Mouse (Mus musculus): ENCODE results near the gene Nabp2. TPM values are rescaled to one million over a fixed set of nuclear protein-coding genes. Genes with fewer than 3 reads are reported as not detected.

Gene Nabp2
- polyA plus RNA-seq, 1 experiment from 2014 or later: 91.8 TPM

DNA sequence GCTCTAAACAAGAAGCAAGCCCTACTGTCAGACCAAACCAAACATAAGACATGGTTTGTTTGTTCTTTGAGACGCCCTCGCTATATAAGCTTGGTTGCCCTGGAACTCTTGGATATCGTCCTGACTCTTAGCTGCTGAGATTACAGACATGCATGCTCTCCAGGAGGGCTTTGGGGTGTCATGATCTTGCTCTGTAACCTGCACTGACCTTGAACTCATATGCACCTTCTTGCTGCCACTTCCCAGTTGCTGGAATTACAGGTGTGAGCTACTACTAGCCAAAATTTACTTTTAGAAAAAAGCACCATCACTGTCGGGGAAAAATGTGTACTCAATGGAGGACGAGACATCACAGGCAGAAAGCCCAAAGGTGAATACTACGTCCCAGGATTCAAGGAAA is 41.7 kb downstream of the Nabp2 start:
- WGBS: 83% methylated on average over 6 of the region's 6 CpGs
- no peak for DNase-seq (ENCODE audit: low spot score)

GRCm38 (mm10) chr10:128369218-128369543 is 42.1 kb downstream of the Nabp2 start:
- no peaks in the 10 kb centered on the region; the same call in 1 of the 2 replicates for H3K4me1 ChIP-seq (ENCODE audit: control insufficient read depth, insufficient read depth, low read length)

More for the DNA sequence above, 41.7 kb downstream of the Nabp2 start:
- no peaks in the 10 kb centered on the region; the same call in 1 of the 2 replicates for H3K4me1 ChIP-seq (ENCODE audit: control insufficient read depth, insufficient read depth, low read length)
- H3K4me3 ChIP-seq (ENCODE audit: low read depth, low read length): peak overlapping the region; percentile 66; the same call in 1 of the 2 replicates
- peak overlapping the region; percentile 84 for H3K4me2 ChIP-seq (ENCODE audit: low read depth, severe bottlenecking)
- no peaks in the 10 kb centered on the region for H3K9me3 ChIP-seq (ENCODE audit: control insufficient read depth, low read length)
- peak overlapping the region; percentile 65; the same call in 1 of the 2 replicates for H3K9ac ChIP-seq (ENCODE audit: low read length)
- H3K36me3 ChIP-seq (ENCODE audit: control insufficient read depth, insufficient read depth, low read length): no peaks in the 10 kb centered on the region; the same call in 1 of the 2 replicates
- no peak overlapping the region for H3K27ac ChIP-seq (replicated peaks; ENCODE audit: low read depth, low read length)
- ATAC-seq (ENCODE audit: insufficient number of reproducible peaks, low FRiP score, low TSS enrichment, low read depth): no peak
- no peaks in the 10 kb centered on the region for H3K27me3 ChIP-seq (ENCODE audit: control insufficient read depth, insufficient read depth, low read length)

GRCm38 (mm10) chr10:128368402-128369217 is 42.7 kb downstream of the Nabp2 start, which contains the start of gene Coq10a:
TSS of gene Coq10a (minus strand) at chr10:128368997.
- Histone ChIP-seq H3K36me3 (ENCODE audit: control insufficient read depth, insufficient read depth, low read length) (peaks cover 1% of the 10 kb centered on the region; the same call in 1 of the 2 replicates), H3K4me2 (ENCODE audit: low read depth, severe bottlenecking) (peak within 1 kb of the TSS; percentile 84), H3K9me3 (ENCODE audit: control insufficient read depth, low read length) (no peaks in the 10 kb centered on the region), H3K9ac (ENCODE audit: low read length) (peak within 1 kb of the TSS; percentile 65), H3K27me3 (ENCODE audit: control insufficient read depth, insufficient read depth, low read length) (no peaks in the 10 kb centered on the region), H3K4me3 (ENCODE audit: low read depth, low read length) (peak within 1 kb of the TSS; percentile 66), H3K27ac (replicated peaks; ENCODE audit: low read depth, low read length) (peak within 1 kb of the TSS; percentile 79), H3K4me1 (ENCODE audit: control insufficient read depth, insufficient read depth, low read length) (no peaks in the 10 kb centered on the region; the same call in 1 of the 2 replicates)
- WGBS: under 1% methylated on average over 87 of the region's 87 CpGs
- ATAC-seq (ENCODE audit: insufficient number of reproducible peaks, low FRiP score, low TSS enrichment, low read depth) (peak; percentile 93), DNase-seq (ENCODE audit: low spot score) (peak; percentile 88)

More at GRCm38 (mm10) chr10:128369218-128369543, 42.1 kb downstream of the Nabp2 start:
- DNase-seq (ENCODE audit: low spot score): no peak
- Histone ChIP-seq H3K36me3 (ENCODE audit: control insufficient read depth, insufficient read depth, low read length) (no peaks in the 10 kb centered on the region; the same call in 1 of the 2 replicates), H3K27me3 (ENCODE audit: control insufficient read depth, insufficient read depth, low read length) (no peaks in the 10 kb centered on the region), H3K9ac (ENCODE audit: low read length) (peak overlapping the region; percentile 65), H3K4me3 (ENCODE audit: low read depth, low read length) (peak overlapping the region; percentile 66), H3K4me2 (ENCODE audit: low read depth, severe bottlenecking) (peak overlapping the region; percentile 84), H3K9me3 (ENCODE audit: control insufficient read depth, low read length) (no peaks in the 10 kb centered on the region), H3K27ac (replicated peaks; ENCODE audit: low read depth, low read length) (peak overlapping the region; percentile 79)
- WGBS: 9% methylated on average over 9 of the region's 9 CpGs
- no peak for ATAC-seq (ENCODE audit: insufficient number of reproducible peaks, low FRiP score, low TSS enrichment, low read depth)

DNA sequence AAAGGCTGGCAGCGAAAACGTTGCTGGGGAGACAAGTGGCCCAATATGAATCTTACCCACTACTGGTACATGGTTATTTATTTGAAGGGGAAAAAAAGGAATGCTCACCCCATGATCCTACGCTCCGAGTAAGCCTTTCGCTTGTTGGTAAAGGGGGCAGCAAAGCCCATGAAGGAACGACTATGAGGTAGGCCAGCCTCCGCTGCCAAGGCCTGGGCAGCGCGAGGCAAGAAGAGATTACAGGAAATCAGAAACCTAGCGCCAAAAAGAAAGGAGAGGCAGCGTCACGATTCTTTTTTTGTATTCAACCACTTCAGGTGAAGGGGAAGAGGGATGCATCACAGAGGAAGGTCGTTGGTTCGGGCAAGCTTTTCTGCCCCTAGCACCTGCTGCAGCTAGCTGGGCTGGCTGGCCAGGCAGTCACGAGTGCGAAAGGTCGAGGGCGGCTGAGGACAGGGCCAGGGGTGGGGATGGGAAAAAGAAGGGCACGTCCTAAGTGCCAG is 43.3 kb downstream of the Nabp2 start:
- 20% methylated on average over 19 of the region's 19 CpGs for WGBS
- Histone ChIP-seq H3K4me1 (ENCODE audit: control insufficient read depth, insufficient read depth, low read length) (no peaks in the 10 kb centered on the region; the same call in 1 of the 2 replicates), H3K4me2 (ENCODE audit: low read depth, severe bottlenecking) (peak overlapping the region; percentile 84), H3K4me3 (ENCODE audit: low read depth, low read length) (peak overlapping the region; percentile 66), H3K9me3 (ENCODE audit: control insufficient read depth, low read length) (no peaks in the 10 kb centered on the region), H3K36me3 (ENCODE audit: control insufficient read depth, insufficient read depth, low read length) (peaks cover 7% of the 10 kb centered on the region; the same call in 1 of the 2 replicates), H3K27ac (replicated peaks; ENCODE audit: low read depth, low read length) (no peak overlapping the region), H3K27me3 (ENCODE audit: control insufficient read depth, insufficient read depth, low read length) (no peaks in the 10 kb centered on the region), H3K9ac (ENCODE audit: low read length) (peak overlapping the region; percentile 65)
- ATAC-seq (ENCODE audit: insufficient number of reproducible peaks, low FRiP score, low TSS enrichment, low read depth) (no peak), DNase-seq (ENCODE audit: low spot score) (no peak)

DNA sequence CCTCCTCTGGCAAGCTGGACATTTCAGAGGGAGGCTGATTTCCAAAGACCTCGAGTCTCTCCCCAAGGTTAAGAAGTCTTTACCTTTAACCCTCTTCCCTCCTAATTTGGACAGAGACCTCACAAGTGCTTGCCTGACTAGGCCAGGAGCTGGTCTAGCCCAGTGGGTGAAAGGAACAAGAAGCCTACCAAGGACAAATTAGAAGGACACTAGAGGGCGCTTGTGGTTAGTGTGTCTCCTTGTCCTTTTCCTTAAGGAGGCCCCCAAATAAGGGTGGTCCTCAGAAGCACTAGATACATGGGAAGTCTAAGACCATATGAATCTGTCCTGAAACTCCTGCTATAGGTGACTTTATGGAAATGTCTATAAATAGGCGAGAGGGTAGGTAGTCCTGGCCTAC is 48.7 kb downstream of the Nabp2 start:
- Histone ChIP-seq H3K4me2 (ENCODE audit: low read depth, severe bottlenecking) (no peak overlapping the region), H3K4me1 (ENCODE audit: control insufficient read depth, insufficient read depth, low read length) (no peaks in the 10 kb centered on the region), H3K9ac (ENCODE audit: low read length) (no peak overlapping the region), H3K4me3 (ENCODE audit: low read depth, low read length) (no peak overlapping the region), H3K36me3 (ENCODE audit: control insufficient read depth, insufficient read depth, low read length) (peaks cover 28% of the 10 kb centered on the region), H3K27ac (replicated peaks; ENCODE audit: low read depth, low read length) (no peak overlapping the region), H3K27me3 (ENCODE audit: control insufficient read depth, insufficient read depth, low read length) (no peaks in the 10 kb centered on the region), H3K9me3 (ENCODE audit: control insufficient read depth, low read length) (no peaks in the 10 kb centered on the region)
- WGBS: 55% methylated on average over 3 of the region's 3 CpGs
- DNase-seq (ENCODE audit: low spot score) (peak; percentile 38), ATAC-seq (ENCODE audit: insufficient number of reproducible peaks, low FRiP score, low TSS enrichment, low read depth) (no peak)

GRCm38 (mm10) chr10:128361836-128362235 is 49.5 kb downstream of the Nabp2 start:
- 92% methylated on average over 6 of the region's 6 CpGs for WGBS

GRCm38 (mm10) chr10:128359226-128359625 is 52.1 kb downstream of the Nabp2 start:
- no peaks in the 10 kb centered on the region for H3K4me1 ChIP-seq (ENCODE audit: control insufficient read depth, insufficient read depth, low read length)
- ATAC-seq (ENCODE audit: insufficient number of reproducible peaks, low FRiP score, low TSS enrichment, low read depth) (no peak), DNase-seq (ENCODE audit: low spot score) (no peak)
- H3K27me3 ChIP-seq (ENCODE audit: control insufficient read depth, insufficient read depth, low read length): no peaks in the 10 kb centered on the region
- H3K4me3 ChIP-seq (ENCODE audit: low read depth, low read length): no peak overlapping the region
- no peak overlapping the region for H3K4me2 ChIP-seq (ENCODE audit: low read depth, severe bottlenecking)
- no peak overlapping the region for H3K9ac ChIP-seq (ENCODE audit: low read length)
- H3K9me3 ChIP-seq (ENCODE audit: control insufficient read depth, low read length): no peaks in the 10 kb centered on the region
- H3K36me3 ChIP-seq (ENCODE audit: control insufficient read depth, insufficient read depth, low read length): peaks cover 32% of the 10 kb centered on the region
- 92% methylated on average over 6 of the region's 6 CpGs for WGBS
- no peak overlapping the region for H3K27ac ChIP-seq (replicated peaks; ENCODE audit: low read depth, low read length)

More at GRCm38 (mm10) chr10:128361836-128362235, 49.5 kb downstream of the Nabp2 start:
- no peaks in the 10 kb centered on the region for H3K4me1 ChIP-seq (ENCODE audit: control insufficient read depth, insufficient read depth, low read length)
- ATAC-seq (ENCODE audit: insufficient number of reproducible peaks, low FRiP score, low TSS enrichment, low read depth) (no peak), DNase-seq (ENCODE audit: low spot score) (no peak)
- no peaks in the 10 kb centered on the region for H3K27me3 ChIP-seq (ENCODE audit: control insufficient read depth, insufficient read depth, low read length)
- no peak overlapping the region for H3K27ac ChIP-seq (replicated peaks; ENCODE audit: low read depth, low read length)
- no peaks in the 10 kb centered on the region for H3K9me3 ChIP-seq (ENCODE audit: control insufficient read depth, low read length)
- peaks cover 28% of the 10 kb centered on the region for H3K36me3 ChIP-seq (ENCODE audit: control insufficient read depth, insufficient read depth, low read length)
- H3K9ac ChIP-seq (ENCODE audit: low read length): no peak overlapping the region
- H3K4me2 ChIP-seq (ENCODE audit: low read depth, severe bottlenecking): no peak overlapping the region
- H3K4me3 ChIP-seq (ENCODE audit: low read depth, low read length): no peak overlapping the region

DNA sequence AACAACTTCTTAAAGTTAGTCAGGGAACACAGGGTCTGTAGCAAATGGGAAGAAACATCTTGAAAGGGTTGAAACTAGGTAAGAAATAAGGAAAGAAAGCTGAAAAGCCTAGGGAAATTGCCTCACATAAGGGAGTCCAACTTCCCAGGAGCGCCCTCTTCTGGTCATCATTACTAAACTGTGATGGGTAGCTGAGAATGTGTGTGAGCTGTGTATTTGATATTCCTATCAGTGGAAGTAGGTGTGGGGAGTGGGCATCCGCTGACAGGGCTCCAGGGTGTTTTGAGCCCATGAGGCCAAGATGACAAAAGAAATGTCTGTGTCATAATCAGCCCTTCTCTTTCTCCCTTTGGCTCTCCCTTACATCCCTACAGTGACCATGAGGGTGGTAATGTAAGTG is 52.5 kb downstream of the Nabp2 start:
- Histone ChIP-seq H3K9me3 (ENCODE audit: control insufficient read depth, low read length) (no peaks in the 10 kb centered on the region), H3K4me3 (ENCODE audit: low read depth, low read length) (no peak overlapping the region), H3K27ac (replicated peaks; ENCODE audit: low read depth, low read length) (no peak overlapping the region), H3K9ac (ENCODE audit: low read length) (no peak overlapping the region), H3K4me2 (ENCODE audit: low read depth, severe bottlenecking) (no peak overlapping the region), H3K36me3 (ENCODE audit: control insufficient read depth, insufficient read depth, low read length) (peaks cover 33% of the 10 kb centered on the region), H3K4me1 (ENCODE audit: control insufficient read depth, insufficient read depth, low read length) (no peaks in the 10 kb centered on the region), H3K27me3 (ENCODE audit: control insufficient read depth, insufficient read depth, low read length) (no peaks in the 10 kb centered on the region)
- WGBS: 61% methylated on average over 2 of the region's 2 CpGs
- ATAC-seq (ENCODE audit: insufficient number of reproducible peaks, low FRiP score, low TSS enrichment, low read depth) (no peak), DNase-seq (ENCODE audit: low spot score) (peak; percentile 52)

All from limb, embryonic 11.5 days (tissue).